Mouse (Mus musculus): Measurements from ENCODE around the gene Rnase4.

The Rnase4 gene

GRCm38 (mm10) chr14:51088166-51088969 is 2.5 kb upstream of the Rnase4 start:
- 1% methylated on average over 23 of the region's 23 CpGs for WGBS

GRCm38 (mm10) chr14:51088970-51089673 is 1.8 kb upstream of the Rnase4 start:
- WGBS = under 1% methylated on average over 34 of the region's 34 CpGs

- WGBS = under 1% methylated on average over 15 of the region's 15 CpGs
Observed at GRCm38 (mm10) chr14:51089674-51090076, 1.2 kb upstream of the Rnase4 start.

- WGBS = under 1% methylated on average over 27 of the region's 27 CpGs
Observed at GRCm38 (mm10) chr14:51090077-51090781, 648 bp upstream of the Rnase4 start.

GRCm38 (mm10) chr14:51092073-51092620 is 1.3 kb downstream of the Rnase4 start:
- WGBS = 66% methylated on average over 8 of the region's 8 CpGs

GRCm38 (mm10) chr14:51093496-51093895 is 2.6 kb downstream of the Rnase4 start:
- WGBS = 49% methylated on average over 3 of the region's 3 CpGs

GRCm38 (mm10) chr14:51094096-51094875 is 3.4 kb downstream of the Rnase4 start:
- 67% methylated on average over 5 of the region's 5 CpGs for WGBS

- WGBS = 77% methylated on average over 8 of the region's 9 CpGs
Observed at GRCm38 (mm10) chr14:51094921-51095320, 4.0 kb downstream of the Rnase4 start.

GRCm38 (mm10) chr14:51095736-51096524 is 5.1 kb downstream of the Rnase4 start:
- WGBS = 52% methylated on average over 9 of the region's 9 CpGs

GRCm38 (mm10) chr14:51098300-51098699 is 7.4 kb downstream of the Rnase4 start:
- 6% methylated on average over 1 of the region's 1 CpGs for WGBS

- 95% methylated on average over 11 of the region's 11 CpGs for WGBS
Observed at GRCm38 (mm10) chr14:51098921-51099320, 8.0 kb downstream of the Rnase4 start.

GRCm38 (mm10) chr14:51101284-51101683 is 10.4 kb downstream of the Rnase4 start:
- 79% methylated on average over 9 of the region's 9 CpGs for WGBS

GRCm38 (mm10) chr14:51103217-51103616 is 12.3 kb downstream of the Rnase4 start:
- WGBS = 55% methylated on average over 3 of the region's 3 CpGs

- WGBS = 89% methylated on average over 2 of the region's 2 CpGs
Observed at GRCm38 (mm10) chr14:51104366-51104765, 13.5 kb downstream of the Rnase4 start.

GRCm38 (mm10) chr14:51111966-51112365 is 21.1 kb downstream of the Rnase4 start:
- 70% methylated on average over 3 of the region's 3 CpGs for WGBS

GRCm38 (mm10) chr14:51113476-51113875 is 22.6 kb downstream of the Rnase4 start:
- WGBS = 63% methylated on average over 9 of the region's 9 CpGs

- whole genome bisulfite sequencing = 74% methylated on average over 12 of the region's 12 CpGs
Observed at GRCm38 (mm10) chr14:51113916-51114560, 23.2 kb downstream of the Rnase4 start, which contains the start of gene Eddm3b. Eddm3b (plus strand) TSS chr14:51114426.

GRCm38 (mm10) chr14:51125684-51126083 is 34.8 kb downstream of the Rnase4 start:
- WGBS = 86% methylated on average over 6 of the region's 6 CpGs

- WGBS = 84% methylated on average over 2 of the region's 2 CpGs
Observed at GRCm38 (mm10) chr14:51127648-51128258, 36.9 kb downstream of the Rnase4 start.
